Mouse (Mus musculus): ENCODE measurements around the gene Gm12166.
"Not testable (repeated sequence)": the region's sequence is repeated elsewhere in the genome, so short reads cannot be mapped to it uniquely, and the experiment has no call there.

Gm12166 gene

GRCm38 (mm10) chr11:46054911-46055895, 3.1 kb upstream of the Gm12166 start:
- DNase-seq (ENCODE audit: low spot score in 2 of 2): no peak

DNA sequence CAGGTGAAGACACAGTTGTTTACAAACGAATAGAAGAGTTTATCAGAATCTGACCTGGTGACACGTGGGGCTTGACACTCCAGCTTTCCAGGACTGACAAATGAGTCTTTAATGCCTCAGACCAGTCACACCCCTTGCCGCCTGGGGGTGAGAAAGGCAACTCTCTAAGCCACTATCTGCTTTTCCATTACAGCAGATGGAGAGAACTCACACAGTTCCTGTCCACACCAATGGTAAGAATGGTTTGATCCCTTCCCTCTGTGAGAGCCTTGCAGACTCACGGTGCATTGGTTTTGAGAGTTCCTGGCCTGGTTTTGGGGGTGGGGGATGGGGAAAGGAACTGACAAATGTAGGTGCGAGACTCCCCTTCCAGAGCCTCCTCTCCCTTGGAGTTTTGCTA, 2.2 kb upstream of the Gm12166 start:
- DNase-seq (ENCODE audit: low spot score in 2 of 2): no peak

GRCm38 (mm10) chr11:46053457-46053856, 1.3 kb upstream of the Gm12166 start:
- not testable (repeated sequence) for DNase-seq (ENCODE audit: low spot score in 2 of 2)

- no peak for DNase-seq (ENCODE audit: low spot score in 2 of 2)
Measured at GRCm38 (mm10) chr11:46047264-46047663, 4.9 kb downstream of the Gm12166 start.

DNA sequence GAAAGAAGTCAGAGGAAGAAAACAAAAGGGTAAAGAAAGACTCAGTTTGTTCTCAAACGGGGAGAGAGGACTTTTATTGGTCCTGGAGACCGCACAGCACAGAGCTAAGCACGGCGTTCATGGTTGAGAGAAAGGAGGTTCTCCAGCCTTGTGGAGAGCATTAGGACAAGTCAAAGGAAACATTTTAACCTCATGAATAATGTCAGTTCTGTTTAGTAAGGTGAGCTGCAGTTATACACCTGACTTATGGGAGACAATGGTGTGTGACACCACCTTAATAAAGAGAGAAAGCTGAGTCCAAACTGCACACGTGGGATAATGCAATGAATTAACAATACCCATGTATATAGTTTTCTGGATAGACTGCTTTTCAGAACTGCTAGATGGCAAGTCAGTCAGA, 7.3 kb downstream of the Gm12166 start:
- no peak for DNase-seq (ENCODE audit: low spot score in 2 of 2)

GRCm38 (mm10) chr11:46041607-46042267, 10.4 kb downstream of the Gm12166 start:
- no peak for DNase-seq (ENCODE audit: low spot score in 2 of 2)

GRCm38 (mm10) chr11:46040841-46041556, 11.1 kb downstream of the Gm12166 start:
- no peak for DNase-seq (ENCODE audit: low spot score in 2 of 2)

GRCm38 (mm10) chr11:46039335-46039734, 12.8 kb downstream of the Gm12166 start:
- DNase-seq (ENCODE audit: low spot score in 2 of 2): no peak

- DNase-seq (ENCODE audit: low spot score in 2 of 2): no peak
Measured at GRCm38 (mm10) chr11:46038901-46039300, 13.2 kb downstream of the Gm12166 start.

DNA sequence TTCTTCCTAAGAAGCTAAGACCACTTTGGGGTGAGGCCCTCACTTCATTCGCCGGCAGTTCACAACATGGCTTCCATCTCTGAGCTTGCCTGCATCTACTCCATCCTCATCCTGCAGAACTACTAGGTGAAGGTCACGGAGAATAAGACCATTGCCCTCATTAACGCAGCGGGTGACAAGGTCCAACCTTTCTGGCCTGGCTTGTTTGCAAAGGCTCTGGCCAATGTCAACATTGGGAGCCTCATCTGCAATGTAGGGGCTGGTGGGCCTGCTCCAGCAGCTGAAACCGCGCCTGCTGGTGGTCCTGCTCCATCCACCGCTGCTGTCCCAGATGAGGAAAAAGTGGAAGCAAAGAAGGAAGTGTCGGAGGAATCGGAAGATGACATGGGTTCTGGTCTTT, 15.7 kb downstream of the Gm12166 start:
- DNase-seq (ENCODE audit: low spot score in 2 of 2): no peak

DNA sequence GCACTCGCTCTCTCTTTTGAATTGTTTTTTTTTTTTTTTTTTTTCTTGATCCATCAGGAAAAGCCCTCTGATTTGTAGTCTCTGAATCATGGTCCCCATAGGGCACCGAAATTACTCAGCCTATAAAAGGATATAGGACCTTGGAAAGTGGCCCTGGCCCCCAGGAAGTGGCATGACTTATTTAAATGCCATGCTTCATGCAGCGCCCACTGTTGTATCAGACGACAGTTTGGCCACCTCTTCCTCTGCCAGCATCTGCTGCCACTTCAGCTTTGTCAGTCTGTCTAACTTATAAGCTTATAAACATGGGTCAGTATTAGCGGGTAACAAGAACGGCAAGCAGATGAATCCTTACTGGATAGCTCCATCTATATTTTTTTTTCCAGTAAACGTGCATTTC, 19.2 kb downstream of the Gm12166 start:
- no peak for DNase-seq (ENCODE audit: low spot score in 2 of 2)

GRCm38 (mm10) chr11:46031470-46031869, 20.7 kb downstream of the Gm12166 start:
- DNase-seq (ENCODE audit: low spot score in 2 of 2): no peak

DNA sequence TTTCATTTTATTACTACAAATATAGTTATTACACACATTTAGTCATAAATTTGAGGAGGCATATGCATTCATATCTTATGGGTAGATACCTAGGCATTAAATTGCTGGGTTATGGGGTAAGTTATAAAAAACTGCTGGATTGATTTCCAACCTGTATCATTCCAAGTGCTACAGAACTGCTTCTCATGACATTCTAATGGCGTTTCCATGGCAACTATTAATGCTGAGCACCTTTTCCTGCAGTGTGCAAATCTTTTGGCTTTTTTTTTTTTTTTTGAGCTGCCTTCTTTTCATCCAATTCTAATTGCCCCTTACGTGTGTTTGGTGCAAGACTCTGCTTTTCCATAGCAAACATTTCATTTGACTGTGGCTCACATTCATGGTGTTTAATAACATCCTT, 22.1 kb downstream of the Gm12166 start:
- no peak for DNase-seq (ENCODE audit: low spot score in 2 of 2)

- no peak for DNase-seq (ENCODE audit: low spot score in 2 of 2)
Measured at GRCm38 (mm10) chr11:46029485-46029884, 22.6 kb downstream of the Gm12166 start.

GRCm38 (mm10) chr11:46027952-46028814, 23.9 kb downstream of the Gm12166 start:
- no peak for DNase-seq (ENCODE audit: low spot score in 2 of 2)

- DNase-seq (ENCODE audit: low spot score in 2 of 2): no peak
Measured at GRCm38 (mm10) chr11:46025962-46026392, 26.1 kb downstream of the Gm12166 start.

- no peak for DNase-seq (ENCODE audit: low spot score in 2 of 2)
Measured at GRCm38 (mm10) chr11:46022983-46023382, 29.1 kb downstream of the Gm12166 start.

DNA sequence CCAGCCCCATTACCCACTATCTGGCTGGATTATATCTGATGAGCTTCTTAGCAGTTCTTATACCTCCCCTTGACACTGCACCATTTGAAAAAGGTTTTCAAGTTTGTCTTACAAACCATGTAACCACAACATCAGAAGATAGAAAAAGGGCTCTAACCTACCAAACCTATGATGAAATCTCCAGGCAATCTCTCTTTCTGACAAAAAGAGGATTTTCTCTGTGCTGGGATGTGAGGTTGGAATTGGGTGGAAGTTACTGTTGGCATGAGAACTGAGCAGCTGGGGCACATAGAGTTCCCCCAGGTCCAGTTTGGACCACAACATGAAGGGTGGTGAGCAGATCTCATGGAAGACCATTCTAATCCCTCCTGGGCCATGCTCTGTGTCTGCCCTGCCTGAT, 30.3 kb downstream of the Gm12166 start:
- DNase-seq (ENCODE audit: low spot score in 2 of 2): no peak

- no peak for DNase-seq (ENCODE audit: low spot score in 2 of 2)
Measured at GRCm38 (mm10) chr11:46020246-46020645, 31.9 kb downstream of the Gm12166 start.

- DNase-seq (ENCODE audit: low spot score in 2 of 2): peak; percentile 23 to 34
Measured at GRCm38 (mm10) chr11:46016061-46016460, 36.1 kb downstream of the Gm12166 start.
